Mouse (Mus musculus) lung, embryonic 14.5 days (tissue): ENCODE measurements at regions not wholly inside any gene's neighbourhood (a gene's known extent, or its start where the extent isn't known, plus 50 kb on each side); places are given as distances from the start of the nearest gene placed in this dataset.

ENCODE experiments used
- ATAC-seq: fragments of 200-750 bp; cut with Nextera tagmentation; 2 replicates; pipeline ENCODE4 v1.8.0; 2017; ENCODE audit warnings: mild to moderate bottlenecking, moderate TSS enrichment, moderate library complexity; ENCODE audit not compliant: insufficient read depth
- DNase-seq: peaks from one replicate; pipeline ENCODE4 v3.0.0-alpha.2; 2015
- H3K27ac ChIP-seq: fragments of 300-500 bp; sonication (generic); 2 replicates; pipeline ENCODE4 v1.5.1; 2014; ENCODE audit warnings: low read depth, mild to moderate bottlenecking, moderate library complexity
- H3K27me3 ChIP-seq: fragments of 300-500 bp; sonication (generic); 2 replicates; pipeline ENCODE4 v1.6.1; 2014; ENCODE audit warnings: low read length, control low read depth; ENCODE audit not compliant: insufficient read depth
- H3K36me3 ChIP-seq: fragments of 300-500 bp; sonication (generic); 2 replicates; pipeline ENCODE4 v1.6.1; 2014; ENCODE audit warnings: control low read depth; ENCODE audit not compliant: insufficient read depth
- H3K4me1 ChIP-seq: fragments of 300-500 bp; sonication (generic); 2 replicates; pipeline ENCODE4 v1.6.1; 2014; ENCODE audit warnings: antibody characterized with exemption, control low read depth; ENCODE audit not compliant: insufficient read depth
- H3K4me2 ChIP-seq: fragments of 300-500 bp; sonication (generic); 2 replicates; pipeline ENCODE4 v1.6.1; 2014; ENCODE audit warnings: mild to moderate bottlenecking
- H3K4me3 ChIP-seq: fragments of 300-500 bp; sonication (generic); 2 replicates; pipeline ENCODE4 v1.5.1; 2014; ENCODE audit warnings: low read depth, low read length
- H3K9ac ChIP-seq: fragments of 300-500 bp; sonication (generic); 2 replicates; pipeline ENCODE4 v1.6.1; 2014
- H3K9me3 ChIP-seq: fragments of 300-500 bp; sonication (generic); 2 replicates; pipeline ENCODE4 v1.6.1; 2016; ENCODE audit warnings: low read depth, low read length, control low read depth
- CTCF ChIP-seq: IDR thresholded peaks from 2 replicates; pipeline ENCODE4 v1.5.1; 2016; ENCODE audit warnings: antibody characterized with exemption, low read depth
- WGBS: fragments of 180-500 bp; shearing (Covaris S2); extraction: QIAGEN DNeasy Blood & Tissue Kit; methylation state at CpG from one replicate; pipeline ENCODE4 v1.1.7; 2014; 5-methylcytosine and 5-hydroxymethylcytosine counted together

DNA sequence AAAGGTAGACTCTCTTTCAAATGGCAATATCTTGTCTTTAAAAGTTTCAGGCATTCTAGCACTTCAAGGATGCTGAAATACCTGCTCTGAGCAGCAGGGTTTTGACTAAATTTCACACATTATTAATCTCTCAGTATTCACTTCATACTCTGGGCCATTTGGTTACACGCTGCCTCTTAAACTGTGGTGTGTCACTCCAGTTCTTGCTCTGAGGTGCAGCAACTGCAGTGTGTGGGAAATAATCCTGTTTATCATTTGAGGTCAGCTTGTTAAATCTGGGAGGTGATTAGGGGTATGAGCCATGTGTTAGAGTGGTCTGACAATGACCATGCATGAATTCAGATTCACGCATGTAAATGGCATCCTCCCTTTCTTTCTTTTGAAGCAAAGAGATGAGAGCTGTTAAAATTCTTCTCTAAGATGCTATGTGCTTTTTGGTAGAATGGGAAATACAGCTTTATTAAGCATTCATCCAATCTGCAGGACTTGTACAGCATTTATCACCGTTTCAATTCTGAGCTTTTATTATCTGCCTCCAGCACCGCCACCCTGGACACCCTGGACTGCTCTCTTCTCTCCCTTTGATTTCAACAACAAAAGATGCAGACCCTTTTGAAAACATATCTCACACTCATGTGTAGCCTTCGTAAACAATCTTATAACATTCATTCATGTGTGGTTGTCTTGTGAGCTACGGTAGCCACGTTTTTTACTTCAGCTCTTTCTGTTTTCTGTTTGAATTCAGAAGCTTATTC lies 362.4 kb upstream of the Gm38303 start:
- ATAC-seq (no peak), DNase-seq (no peak)
- Histone ChIP-seq H3K4me1 (no peaks in the 10 kb centered on the region), H3K4me3 (no peak overlapping the region), H3K27ac (no peak overlapping the region), H3K9ac (no peak overlapping the region), H3K4me2 (no peak overlapping the region), H3K9me3 (no peaks in the 10 kb centered on the region), H3K36me3 (no peaks in the 10 kb centered on the region), H3K27me3 (no peaks in the 10 kb centered on the region)
- 78% methylated on average over 7 of the region's 7 CpGs for WGBS
- TF ChIP-seq CTCF: no peak

DNA sequence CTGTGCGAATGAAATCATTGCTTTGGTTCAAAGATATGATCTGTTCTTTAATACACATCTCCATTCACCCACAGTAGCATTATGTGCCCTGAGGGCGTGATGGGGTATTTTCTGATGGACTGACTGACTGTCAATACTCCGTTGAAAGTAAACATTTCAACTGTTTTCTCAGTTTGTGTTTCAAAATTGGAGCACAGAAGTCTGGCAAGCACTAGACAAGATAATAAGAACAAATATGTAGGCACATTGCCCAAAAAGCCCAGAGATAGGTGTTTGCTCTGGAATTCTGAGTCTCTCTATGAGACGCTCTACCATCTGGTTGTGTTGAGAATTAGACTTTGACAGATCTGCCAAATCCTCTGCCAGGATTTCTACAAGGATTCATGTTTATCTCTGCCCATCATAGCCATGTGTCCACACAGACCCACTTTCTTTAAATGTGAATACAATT lies 350.0 kb upstream of the Gm38303 start:
- H3K9ac ChIP-seq: no peak overlapping the region
- H3K27ac ChIP-seq: no peak overlapping the region
- H3K27me3 ChIP-seq: no peaks in the 10 kb centered on the region
- H3K9me3 ChIP-seq: no peaks in the 10 kb centered on the region
- ATAC-seq (no peak), DNase-seq (peak; percentile 18)
- H3K36me3 ChIP-seq: no peaks in the 10 kb centered on the region
- H3K4me1 ChIP-seq: no peaks in the 10 kb centered on the region
- TF ChIP-seq CTCF: no peak
- 32% methylated on average over 4 of the region's 4 CpGs for whole genome bisulfite sequencing
- H3K4me2 ChIP-seq: no peak overlapping the region
- H3K4me3 ChIP-seq: no peak overlapping the region

DNA sequence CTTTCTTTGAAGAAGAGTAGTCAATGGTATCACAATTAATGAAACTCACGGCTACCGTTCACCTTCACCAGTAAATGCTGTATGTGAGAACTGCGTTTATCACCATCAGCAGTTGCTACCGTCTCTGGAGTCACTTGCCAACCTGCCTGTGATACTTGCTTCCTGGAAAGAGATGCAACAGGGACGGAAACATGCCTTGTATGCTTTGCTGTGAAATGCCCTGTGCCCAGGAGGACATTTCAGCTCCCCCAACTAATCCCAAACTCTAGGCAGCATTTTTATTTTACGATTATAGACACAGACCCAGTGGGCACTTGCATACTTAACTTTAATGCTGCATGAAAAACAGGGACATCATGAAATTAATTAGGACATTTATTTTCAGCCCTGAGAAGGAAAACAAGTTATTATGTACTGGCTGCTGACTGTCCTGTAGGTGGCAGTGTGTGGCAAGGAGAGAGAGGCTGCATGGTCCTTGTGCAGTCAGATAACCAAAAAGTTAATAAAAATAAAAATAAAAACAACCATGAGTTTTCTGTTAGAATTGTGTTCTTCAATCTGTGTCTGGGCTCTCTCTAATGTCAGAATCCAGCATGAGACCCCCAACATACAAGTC lies 349.5 kb upstream of the Gm38303 start:
- peak; percentile 77 for TF ChIP-seq CTCF

DNA sequence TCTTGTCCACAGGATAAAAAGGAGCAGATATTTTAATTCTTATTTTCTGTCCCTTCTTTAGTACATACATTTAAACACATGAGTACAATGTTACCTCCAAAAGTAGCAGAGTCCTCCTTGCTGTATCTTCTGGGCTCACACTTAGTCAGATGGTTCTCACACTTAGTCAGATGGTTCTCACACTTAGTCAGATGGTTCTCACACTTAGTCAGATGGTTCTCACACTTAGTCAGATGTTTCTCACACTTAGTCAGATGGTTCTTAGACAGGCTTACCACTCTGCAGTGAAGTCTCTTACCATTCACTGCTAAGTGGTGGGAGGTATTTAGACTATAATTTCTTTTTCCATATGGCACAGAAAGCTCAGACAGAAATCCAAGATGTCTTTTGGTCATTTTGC lies 346.5 kb upstream of the Gm38303 start:
- ATAC-seq (no peak), DNase-seq (no peak)
- TF ChIP-seq CTCF: no peak
- Histone ChIP-seq H3K27me3 (no peaks in the 10 kb centered on the region), H3K9me3 (no peaks in the 10 kb centered on the region), H3K4me3 (no peak overlapping the region), H3K9ac (no peak overlapping the region), H3K4me1 (no peaks in the 10 kb centered on the region), H3K36me3 (no peaks in the 10 kb centered on the region), H3K27ac (no peak overlapping the region), H3K4me2 (no peak overlapping the region)

More for the DNA sequence above, 349.5 kb upstream of the Gm38303 start:
- Histone ChIP-seq H3K4me3 (no peak overlapping the region), H3K27me3 (no peaks in the 10 kb centered on the region), H3K36me3 (no peaks in the 10 kb centered on the region), H3K9ac (no peak overlapping the region), H3K4me2 (no peak overlapping the region), H3K4me1 (no peaks in the 10 kb centered on the region), H3K27ac (no peak overlapping the region), H3K9me3 (no peaks in the 10 kb centered on the region)
- DNase-seq (peak; percentile 71), ATAC-seq (peak; percentile 58)
- 52% methylated on average over 6 of the region's 6 CpGs for WGBS

DNA sequence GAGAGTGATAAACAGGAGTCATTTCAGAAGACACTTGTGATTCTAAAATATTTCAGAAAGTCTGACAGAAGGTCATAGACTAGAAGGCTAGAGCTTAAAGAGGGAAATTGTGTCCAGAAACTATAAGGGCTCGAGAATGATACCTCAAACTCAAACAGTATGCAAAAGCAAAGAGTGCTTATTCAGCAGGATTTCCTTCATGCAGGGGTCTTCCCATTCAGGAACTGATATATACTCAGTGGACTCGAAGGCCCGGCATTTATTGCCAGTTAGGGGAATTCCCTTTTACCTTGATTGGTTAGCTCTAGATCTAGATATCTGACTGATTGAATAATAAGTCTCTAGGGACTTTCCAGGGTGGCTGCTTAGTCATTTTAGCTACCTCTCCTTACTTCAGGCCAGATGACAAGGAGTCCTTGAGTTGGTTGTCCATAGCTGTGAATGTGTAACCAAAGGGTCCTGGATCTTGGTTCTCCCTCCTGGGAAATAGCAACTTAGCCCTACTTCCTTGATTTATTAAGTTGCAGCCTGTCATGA lies 312.6 kb upstream of the Gm38303 start:
- Histone ChIP-seq H3K36me3 (no peaks in the 10 kb centered on the region), H3K4me1 (no peaks in the 10 kb centered on the region), H3K9me3 (no peaks in the 10 kb centered on the region), H3K9ac (no peak overlapping the region), H3K4me2 (no peak overlapping the region), H3K27ac (no peak overlapping the region), H3K4me3 (no peak overlapping the region), H3K27me3 (no peaks in the 10 kb centered on the region)
- DNase-seq: no peak
- ATAC-seq: no peak
- TF ChIP-seq CTCF: no peak
- WGBS: 75% methylated on average over 3 of the region's 3 CpGs
